In the genomic region with DNA sequence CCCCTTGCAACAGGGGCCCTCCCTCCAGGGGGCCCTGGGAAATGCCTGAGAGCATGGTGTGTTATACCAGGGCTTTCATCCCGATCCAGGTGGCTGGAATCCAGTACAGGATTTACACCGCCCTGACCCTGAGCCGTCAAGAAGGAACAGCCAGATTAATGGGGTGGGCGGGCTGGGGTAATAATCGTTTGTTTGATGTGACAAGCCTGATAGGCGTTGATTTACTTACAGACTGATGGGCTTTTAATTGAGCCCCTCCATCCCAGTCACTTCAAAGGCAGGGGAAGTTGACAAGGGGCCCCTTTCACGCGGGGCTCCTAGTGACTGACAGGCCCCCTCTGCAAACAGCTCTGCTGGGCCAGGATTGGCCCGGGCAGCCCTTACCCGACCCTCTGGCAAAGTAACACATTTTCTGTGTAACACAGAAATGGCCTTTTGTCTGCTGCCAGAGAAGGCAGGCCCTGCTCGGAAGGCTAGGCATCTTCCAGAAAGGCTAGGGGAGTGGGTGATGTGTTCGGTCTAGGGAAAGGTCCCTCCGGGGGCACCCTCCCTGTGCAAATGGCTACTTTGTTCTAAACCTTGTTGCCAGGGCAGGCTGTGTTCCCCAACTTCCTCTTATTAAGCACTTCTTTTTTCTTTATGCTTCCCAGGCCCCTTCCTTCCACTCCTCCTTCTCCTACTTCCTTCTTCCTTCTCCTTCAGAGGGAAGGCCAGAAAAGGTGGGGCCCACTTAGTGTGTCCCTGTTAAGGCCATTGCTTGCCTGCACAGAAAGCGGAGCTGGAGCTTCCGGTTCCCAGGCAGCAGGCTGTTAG, we compare ENCODE assay signal across 9 mouse cellular contexts. TPM values are rescaled to one million over a fixed set of nuclear protein-coding genes. Genes with fewer than 3 reads are reported as not detected.
DNase-seq lines count a peak whose midpoint lies in the region; ATAC-seq and TF ChIP-seq lines count a peak whose summit lies in the region.
"Had no signal": no experiment of that assay in that cellular context is flagged by ENCODE, and none has a peak within 500 bp of the region (broad histone marks: within the 10 kb centered on the region; RNA-seq: fewer than 3 reads in every experiment).

No protein-coding gene starts in this region.

- WGBS in hindbrain, embryonic 14.5 days: 10% methylated on average over 15 of the region's 15 CpGs
- 10% methylated on average over 15 of the region's 15 CpGs for WGBS in midbrain, embryonic 12.5 days

- peaks cover 77% of the 10 kb centered on the region for H3K27me3 ChIP-seq in hindbrain, embryonic 14.5 days (ENCODE audit: control insufficient read depth, insufficient read depth, low read length)
- peaks cover 47% of the 10 kb centered on the region for H3K27me3 ChIP-seq in midbrain, embryonic 12.5 days

- peak; percentile 26 for DNase-seq in gastrocnemius, adult 2 months
- DNase-seq in gastrocnemius, postnatal 4 days (ENCODE audit: low spot score in 2 of 2): no peak
- DNase-seq in right cerebral cortex, postnatal 10 days (ENCODE audit: low spot score in 2 of 2): peak; percentile 73 to 81
- DNase-seq in right cerebral cortex, postnatal 25 days: no peak
- DNase-seq in hindbrain, embryonic 14.5 days (ENCODE audit: low spot score): peak; percentile 63
- peak; percentile 62 for DNase-seq in yolk sac, embryonic 10.5 days (ENCODE audit: low spot score)
- DNase-seq in B cell, adult 2 months: no peak

- no peak for TF ChIP-seq CTCF in gastrocnemius, adult 2 months (IDR thresholded peaks at IDR 0.05)

- intact Hi-C loops in gastrocnemius, adult 2 months (cut with DNase I): no loop called here

- ATAC-seq in hindbrain, embryonic 14.5 days (ENCODE audit: low FRiP score): peak; percentile 92; the same call in 1 of the 2 replicates
- peak; percentile 97 for ATAC-seq in midbrain, embryonic 12.5 days (ENCODE audit: low FRiP score, low read depth)

- no peak overlapping the region for H3K9ac ChIP-seq in hindbrain, embryonic 14.5 days
- H3K9ac ChIP-seq in midbrain, embryonic 12.5 days (replicated peaks): no peak overlapping the region; the same call in 1 of the 2 replicates

- no peak overlapping the region for H3K4me3 ChIP-seq in gastrocnemius, adult 2 months
- no peak overlapping the region for H3K4me3 ChIP-seq in hindbrain, embryonic 14.5 days (replicated peaks; ENCODE audit: low read length)
- H3K4me3 ChIP-seq in midbrain, embryonic 12.5 days: no peak overlapping the region
- H3K4me3 ChIP-seq: megakaryocyte, embryonic 14.5 days had no signal

- no peaks in the 10 kb centered on the region for H3K36me3 ChIP-seq in hindbrain, embryonic 14.5 days (replicated peaks; ENCODE audit: control insufficient read depth, insufficient read depth)
- H3K36me3 ChIP-seq in midbrain, embryonic 12.5 days: no peaks in the 10 kb centered on the region

- H3K27ac ChIP-seq in gastrocnemius, adult 2 months: no peak overlapping the region
- H3K27ac ChIP-seq in hindbrain, embryonic 14.5 days: no peak overlapping the region
- peak overlapping the region; percentile 60 for H3K27ac ChIP-seq in midbrain, embryonic 12.5 days (replicated peaks)

- peak overlapping the region; percentile 13; the same call in 1 of the 2 replicates for H3K4me2 ChIP-seq in hindbrain, embryonic 14.5 days (replicated peaks)
- peak overlapping the region; percentile 38 for H3K4me2 ChIP-seq in midbrain, embryonic 12.5 days (replicated peaks)

- H3K4me1 ChIP-seq in hindbrain, embryonic 14.5 days (replicated peaks; ENCODE audit: control insufficient read depth, insufficient read depth, low read length): peaks cover 12% of the 10 kb centered on the region
- H3K4me1 ChIP-seq in midbrain, embryonic 12.5 days: peaks cover 24% of the 10 kb centered on the region
- H3K4me1 ChIP-seq: megakaryocyte, embryonic 14.5 days had no signal

- H3K9me3 ChIP-seq in hindbrain, embryonic 14.5 days (ENCODE audit: control insufficient read depth, low read length): no peaks in the 10 kb centered on the region
- no peaks in the 10 kb centered on the region for H3K9me3 ChIP-seq in midbrain, embryonic 12.5 days

RNA-seq across cellular contexts. Expression of gene Zfp703, which starts 15.7 kb away (rescaled TPM):
- 10 to 100 TPM; 23.8 to 39.8 TPM for total RNA-seq in gastrocnemius, adult 2 months (2021)
- 10 to 100 TPM; 37.8 to 39.2 TPM for total RNA-seq in gastrocnemius, postnatal 4 days (2021)
- 24.3 and 24.7 TPM in 2 replicates for polyA plus RNA-seq in hindbrain, embryonic 14.5 days (2014; fragmentation: Nextera tagmentation; extraction: Ambion mirVana)
- polyA plus RNA-seq in midbrain, embryonic 12.5 days (2016; fragmentation: Nextera tagmentation; extraction: Ambion mirVana): 9.9 and 11.3 TPM in 2 replicates

Comparison
In these comparisons a context has a peak if more than half of its experiments do, and no peak if none do; other contexts are left out.
1. DNase-seq: peak in gastrocnemius, adult 2 months (single experiment), right cerebral cortex, postnatal 10 days (2 of 2), hindbrain, embryonic 14.5 days (single experiment) and yolk sac, embryonic 10.5 days (single experiment); none in gastrocnemius, postnatal 4 days (0 of 2), right cerebral cortex, postnatal 25 days (single experiment) and B cell, adult 2 months (0 of 2).